Mouse (Mus musculus) embryonic facial prominence, embryonic 13.5 days (tissue): ENCODE results near the gene Zfyve27. TPM values are rescaled to one million over a fixed set of nuclear protein-coding genes. Genes with fewer than 3 reads are reported as not detected.

Experiments
- ATAC-seq: fragments of 200-750 bp; cut with Nextera tagmentation; 2 replicates; pipeline ENCODE4 v1.8.0; 2017; ENCODE audit warnings: low read depth; ENCODE audit not compliant: insufficient number of reproducible peaks, insufficient read depth, low FRiP score, low TSS enrichment
- H3K27ac ChIP-seq: fragments of 300-500 bp; sonication (generic); 2 replicates; pipeline ENCODE4 v1.5.1; 2015; ENCODE audit warnings: moderate library complexity, mild to moderate bottlenecking, inconsistent platforms
- H3K27me3 ChIP-seq: fragments of 300-500 bp; sonication (generic); 2 replicates; pipeline ENCODE4 v1.6.1; 2015; ENCODE audit warnings: mild to moderate bottlenecking, inconsistent platforms
- H3K36me3 ChIP-seq: fragments of 300-500 bp; sonication (generic); 2 replicates; pipeline ENCODE4 v1.6.1; 2015; ENCODE audit warnings: mild to moderate bottlenecking, inconsistent platforms
- H3K4me1 ChIP-seq: fragments of 300-500 bp; sonication (generic); 2 replicates; pipeline ENCODE4 v1.6.1; 2015; ENCODE audit warnings: inconsistent platforms
- H3K4me2 ChIP-seq: fragments of 300-500 bp; sonication (generic); 2 replicates; pipeline ENCODE4 v1.6.1; 2015; ENCODE audit warnings: moderate library complexity, mild to moderate bottlenecking, inconsistent platforms
- H3K4me3 ChIP-seq: fragments of 300-500 bp; sonication (generic); 2 replicates; pipeline ENCODE4 v1.5.1; 2015; ENCODE audit warnings: mild to moderate bottlenecking, inconsistent platforms
- H3K9ac ChIP-seq: fragments of 300-500 bp; sonication (generic); 2 replicates; pipeline ENCODE4 v1.6.1; 2015; ENCODE audit warnings: mild to moderate bottlenecking, inconsistent platforms
- H3K9me3 ChIP-seq: fragments of 300-500 bp; sonication (generic); 2 replicates; pipeline ENCODE4 v1.6.1; 2016; ENCODE audit warnings: inconsistent platforms
- WGBS: fragments of 180-500 bp; shearing (Covaris S2); methylation state at CpG from one replicate; pipeline ENCODE4 v1.1.7; 2015; ENCODE audit warnings: mixed read lengths; 5-methylcytosine and 5-hydroxymethylcytosine counted together
- polyA plus RNA-seq: library from polyadenylated mRNA; unstranded; fragments of >200 nt; fragmentation: Nextera tagmentation; extraction: Ambion mirVana; gene quantifications from 2 replicates; pipeline ENCODE4 v1.2.1, GENCODE M21; 2015

Gene Zfyve27
- polyA plus RNA-seq, 1 experiment from 2014 or later: 25.7 TPM

DNA sequence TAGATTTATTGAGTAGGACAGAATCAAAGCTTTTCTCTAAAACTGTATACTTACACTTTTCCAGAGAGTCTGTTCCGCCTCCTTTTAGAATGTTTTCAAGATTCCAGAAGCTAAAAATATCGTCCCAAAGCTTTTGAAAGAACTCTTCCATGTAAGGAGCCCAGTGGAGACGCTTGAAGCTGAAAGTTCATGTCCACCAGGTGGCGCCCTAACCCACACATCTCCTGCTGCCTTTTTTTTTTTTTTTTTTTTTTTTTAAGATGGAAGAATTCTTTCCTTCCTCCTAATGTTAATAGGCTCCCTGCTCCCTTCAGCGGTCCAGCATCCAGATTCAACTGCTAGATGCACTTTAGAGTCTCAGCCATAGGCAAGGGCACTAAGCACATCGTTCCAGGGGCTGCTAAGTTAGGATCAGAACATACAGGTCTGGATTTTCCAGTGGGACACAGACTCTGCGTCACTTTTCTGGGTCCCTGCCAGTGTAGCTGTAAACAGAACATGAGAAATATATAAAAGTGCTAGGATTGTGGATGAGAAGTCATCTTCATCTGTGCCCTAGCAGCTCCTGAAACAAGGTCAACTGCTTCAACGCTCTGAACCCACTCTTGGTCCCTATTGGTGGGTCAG is 19.1 kb upstream of the Zfyve27 start:
- no peak overlapping the region for H3K9ac ChIP-seq
- no peaks in the 10 kb centered on the region for H3K9me3 ChIP-seq
- ATAC-seq: no peak
- H3K4me2 ChIP-seq: no peak overlapping the region
- 0 out of 2 replicates have a peak overlapping the region, but pooled peaks have one; percentile 23 for H3K27ac ChIP-seq
- no peak overlapping the region for H3K4me3 ChIP-seq
- WGBS: 29% methylated on average over 8 of the region's 8 CpGs
- peaks cover 28% of the 10 kb centered on the region for H3K4me1 ChIP-seq
- H3K27me3 ChIP-seq: no peaks in the 10 kb centered on the region
- no peaks in the 10 kb centered on the region for H3K36me3 ChIP-seq

DNA sequence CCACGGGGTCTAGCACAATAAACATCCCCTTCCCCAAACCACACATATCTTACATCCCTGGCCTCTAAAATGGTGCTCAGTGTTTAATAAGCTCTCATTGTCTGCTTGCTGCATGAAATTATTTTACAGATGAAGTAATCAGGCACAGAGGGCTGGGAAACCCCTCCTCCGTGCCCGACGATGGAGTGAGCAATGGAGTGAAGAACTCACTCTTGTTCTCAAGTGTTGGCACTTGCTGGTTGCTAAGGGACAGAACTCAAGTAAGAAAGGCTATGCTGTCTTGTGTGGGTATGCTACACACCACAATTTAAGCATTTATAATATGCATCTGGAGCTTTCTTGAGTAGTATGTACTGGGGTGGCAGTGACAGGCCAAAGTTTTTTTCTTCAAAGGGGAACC is 18.5 kb upstream of the Zfyve27 start:
- no peak overlapping the region for H3K4me2 ChIP-seq
- H3K4me3 ChIP-seq: no peak overlapping the region
- ATAC-seq: no peak
- no peaks in the 10 kb centered on the region for H3K36me3 ChIP-seq
- no peaks in the 10 kb centered on the region for H3K27me3 ChIP-seq
- peaks cover 33% of the 10 kb centered on the region for H3K4me1 ChIP-seq
- H3K9ac ChIP-seq: no peak overlapping the region
- H3K27ac ChIP-seq: 0 out of 2 replicates have a peak overlapping the region, but pooled peaks have one; percentile 23
- 62% methylated on average over 4 of the region's 4 CpGs for WGBS
- H3K9me3 ChIP-seq: no peaks in the 10 kb centered on the region

DNA sequence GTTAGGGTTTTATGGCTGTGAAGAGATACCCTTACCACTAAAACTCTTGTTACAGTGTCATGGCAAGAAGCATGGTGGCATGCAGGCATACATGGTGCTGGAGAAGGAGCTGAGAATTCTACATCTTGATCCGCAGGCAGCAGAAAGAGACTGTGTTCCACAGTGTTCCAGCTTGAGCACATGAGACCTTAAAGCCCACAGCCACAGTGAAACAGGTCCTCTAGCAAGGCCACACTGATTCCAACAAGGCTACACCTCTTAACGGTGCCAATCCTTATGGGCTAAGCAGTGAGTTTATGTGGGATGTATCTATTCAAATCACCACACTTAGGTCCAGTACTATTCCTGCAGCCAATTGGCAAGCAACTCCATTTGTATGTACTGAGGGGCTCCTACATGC is 18.0 kb upstream of the Zfyve27 start:
- no peaks in the 10 kb centered on the region for H3K27me3 ChIP-seq
- no peaks in the 10 kb centered on the region for H3K9me3 ChIP-seq
- ATAC-seq: no peak
- H3K4me1 ChIP-seq: peaks cover 38% of the 10 kb centered on the region
- H3K36me3 ChIP-seq: peaks cover 3% of the 10 kb centered on the region; the same call in 1 of the 2 replicates
- H3K4me3 ChIP-seq: no peak overlapping the region
- H3K27ac ChIP-seq: no peak overlapping the region
- H3K4me2 ChIP-seq: no peak overlapping the region
- H3K9ac ChIP-seq: no peak overlapping the region
- WGBS: 91% methylated on average over 2 of the region's 2 CpGs

DNA sequence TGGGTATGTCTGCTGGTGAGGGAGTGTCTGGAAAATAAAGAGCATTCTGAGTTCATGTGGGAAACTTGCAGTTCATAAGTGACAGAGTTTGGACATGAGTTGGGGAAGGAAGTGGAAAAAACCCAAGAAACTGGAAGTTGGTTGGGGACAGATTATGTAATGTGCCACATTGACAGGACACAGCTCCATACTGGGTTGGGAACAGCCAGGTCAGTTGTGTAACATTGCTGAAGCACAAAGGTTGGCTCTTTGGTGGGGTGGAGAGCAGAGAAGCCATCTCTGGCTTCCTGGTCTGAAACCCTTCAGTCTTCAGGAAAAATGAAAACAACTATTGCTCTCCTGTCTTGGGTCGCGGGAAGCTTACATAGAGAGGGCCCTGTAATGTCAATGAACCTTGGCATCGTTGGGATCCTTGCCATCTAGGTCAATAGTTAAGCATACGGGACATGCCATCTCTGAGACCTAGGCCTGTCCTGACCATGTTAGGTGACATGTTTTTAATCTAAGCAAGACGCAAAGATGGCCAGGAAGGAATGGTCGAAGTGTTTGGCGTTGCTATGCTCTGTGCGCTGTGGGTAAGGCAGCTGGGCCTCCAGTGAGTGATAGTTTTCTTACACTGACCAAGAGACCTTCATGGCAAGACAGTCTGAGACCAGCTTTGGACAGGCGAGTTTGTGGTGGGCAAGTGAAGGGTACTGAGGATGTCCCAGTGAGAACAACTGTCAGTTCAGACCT is 17.3 kb upstream of the Zfyve27 start:
- Histone ChIP-seq H3K9ac (peak overlapping the region; percentile 95; the same call in 1 of the 2 replicates), H3K27me3 (no peaks in the 10 kb centered on the region), H3K4me1 (peaks cover 45% of the 10 kb centered on the region), H3K4me2 (peak overlapping the region; percentile 60), H3K4me3 (peak overlapping the region; percentile 84), H3K36me3 (peaks cover 11% of the 10 kb centered on the region), H3K27ac (peak overlapping the region; percentile 95), H3K9me3 (no peaks in the 10 kb centered on the region)
- no peak for ATAC-seq
- WGBS: 88% methylated on average over 9 of the region's 9 CpGs

DNA sequence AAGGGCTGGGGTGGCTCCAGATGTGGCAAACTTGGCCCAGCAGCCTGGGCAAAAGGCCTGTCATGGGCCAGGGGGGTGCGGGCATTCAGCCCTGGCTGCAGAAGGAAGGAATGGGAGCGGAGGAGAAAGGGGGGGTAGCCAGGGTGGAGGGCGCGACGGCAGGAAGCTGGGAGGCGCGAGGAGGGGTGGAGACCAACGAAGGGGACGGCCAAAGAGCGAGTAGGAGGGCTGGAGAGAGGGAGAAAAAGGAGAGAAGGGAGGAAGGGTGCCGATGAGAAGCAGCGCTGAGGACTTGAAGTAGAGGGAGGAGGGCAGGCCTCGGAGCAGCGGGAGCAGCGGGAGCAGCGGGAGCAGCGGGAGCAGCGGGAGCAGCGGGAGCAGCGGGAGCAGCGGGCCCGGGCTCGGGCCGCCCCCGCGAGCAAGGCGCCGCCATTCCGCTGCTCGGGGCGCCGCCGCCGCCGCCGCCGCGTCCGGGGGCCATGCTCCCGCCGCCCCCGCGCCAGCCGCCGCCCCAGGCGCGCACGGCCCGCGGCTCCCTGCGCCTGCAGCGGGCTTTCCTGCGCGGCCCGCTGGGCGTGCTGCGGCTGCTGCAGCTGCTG is 16.5 kb upstream of the Zfyve27 start, which contains the start of gene Marveld1:
Gene Marveld1, plus strand, starts transcription at position 231 of the 599 bp plus-strand sequence.
- Histone ChIP-seq H3K4me3 (peak within 1 kb of the TSS; percentile 84), H3K9ac (peak within 1 kb of the TSS; percentile 95), H3K4me2 (peak within 1 kb of the TSS; percentile 60), H3K27me3 (no peaks in the 10 kb centered on the region), H3K4me1 (peaks cover 54% of the 10 kb centered on the region), H3K27ac (peak within 1 kb of the TSS; percentile 95), H3K36me3 (peaks cover 13% of the 10 kb centered on the region), H3K9me3 (no peaks in the 10 kb centered on the region)
- ATAC-seq: peak; percentile 62; the same call in 1 of the 2 replicates
- WGBS: 1% methylated on average over 44 of the region's 57 CpGs

DNA sequence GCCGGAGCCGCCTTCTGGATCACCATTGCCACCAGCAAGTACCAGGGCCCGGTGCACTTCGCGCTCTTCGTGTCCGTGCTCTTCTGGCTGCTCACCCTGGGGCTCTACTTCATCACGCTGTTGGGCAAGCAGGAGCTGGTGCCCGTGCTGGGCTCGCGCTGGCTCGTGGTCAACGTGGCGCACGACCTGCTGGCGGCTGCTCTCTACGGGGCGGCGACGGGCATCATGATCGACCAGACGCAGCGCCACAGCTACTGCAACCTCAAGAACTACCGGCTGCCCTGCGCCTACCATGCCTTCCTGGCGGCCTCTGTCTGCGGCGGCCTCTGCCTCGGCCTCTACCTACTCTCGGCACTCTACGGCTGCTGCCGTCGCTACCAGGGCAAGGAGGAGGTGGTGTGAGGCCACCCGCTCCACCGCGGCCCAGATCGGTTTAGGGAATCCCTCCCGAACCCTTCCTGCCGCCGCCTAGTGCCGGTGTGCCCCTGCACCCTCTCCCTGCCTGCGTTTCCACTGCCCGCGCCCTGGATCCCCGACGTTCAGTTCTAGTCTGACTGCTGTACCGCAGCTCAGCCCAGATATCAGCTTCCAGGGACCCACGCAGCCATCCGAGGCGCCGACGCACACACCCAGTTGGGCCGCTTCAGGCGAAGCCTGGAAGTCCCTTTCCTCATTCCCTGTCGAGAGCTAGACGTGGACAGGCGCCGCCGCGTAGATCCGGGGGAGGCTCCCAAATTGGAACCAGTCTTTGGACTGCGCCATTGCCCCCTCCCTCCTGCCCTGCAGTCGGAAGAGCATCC is 15.8 kb upstream of the Zfyve27 start:
- H3K4me1 ChIP-seq: peaks cover 56% of the 10 kb centered on the region
- no peaks in the 10 kb centered on the region for H3K27me3 ChIP-seq
- peak overlapping the region; percentile 60 for H3K4me2 ChIP-seq
- ATAC-seq: peak; percentile 63
- no peaks in the 10 kb centered on the region for H3K9me3 ChIP-seq
- H3K36me3 ChIP-seq: peaks cover 13% of the 10 kb centered on the region
- H3K9ac ChIP-seq: peak overlapping the region; percentile 95
- peak overlapping the region; percentile 95 for H3K27ac ChIP-seq
- peak overlapping the region; percentile 84 for H3K4me3 ChIP-seq
- under 1% methylated on average over 63 of the region's 63 CpGs for WGBS

DNA sequence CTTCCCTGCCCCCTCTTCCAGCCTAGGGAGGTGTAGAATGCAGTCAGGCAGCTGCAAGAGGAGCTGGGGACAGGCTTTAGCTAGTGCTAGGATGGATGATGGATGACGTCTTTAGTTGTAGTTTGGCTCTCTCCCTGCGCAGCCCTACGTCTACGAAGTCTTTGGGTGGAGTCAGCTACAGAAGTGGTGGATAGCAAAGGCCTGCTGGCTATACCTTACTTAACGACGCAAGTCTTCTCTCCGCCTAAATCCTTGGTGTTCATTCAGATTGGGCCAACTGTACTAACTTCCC is 15.2 kb upstream of the Zfyve27 start:
- H3K9ac ChIP-seq: peak overlapping the region; percentile 95
- peak overlapping the region; percentile 95 for H3K27ac ChIP-seq
- peaks cover 13% of the 10 kb centered on the region for H3K36me3 ChIP-seq
- peak; percentile 22; the same call in 1 of the 2 replicates for ATAC-seq
- no peaks in the 10 kb centered on the region for H3K27me3 ChIP-seq
- peak overlapping the region; percentile 60 for H3K4me2 ChIP-seq
- peak overlapping the region; percentile 84 for H3K4me3 ChIP-seq
- H3K4me1 ChIP-seq: peaks cover 56% of the 10 kb centered on the region
- no peaks in the 10 kb centered on the region for H3K9me3 ChIP-seq
- 12% methylated on average over 7 of the region's 7 CpGs for WGBS

DNA sequence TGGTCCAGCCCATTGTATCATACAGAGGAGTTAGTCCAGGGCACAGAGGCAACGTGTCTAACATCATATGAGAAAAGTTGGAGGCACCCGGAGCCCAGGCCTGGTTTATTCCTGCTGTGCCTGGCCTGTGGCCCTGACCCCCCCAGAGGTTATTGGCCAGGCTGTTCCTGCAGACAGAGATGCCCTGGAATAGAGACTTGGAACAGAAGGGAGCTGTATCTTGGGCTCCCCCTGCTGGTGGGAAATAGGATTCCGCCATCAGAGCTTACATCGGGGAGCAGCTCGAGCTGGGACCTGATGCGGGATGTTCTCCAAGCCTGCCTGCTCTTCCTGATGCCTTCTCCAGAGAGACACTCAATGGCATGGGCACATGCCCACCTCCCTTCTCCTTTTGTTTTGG is 11.8 kb upstream of the Zfyve27 start:
- no peak for ATAC-seq
- 6% methylated on average over 6 of the region's 6 CpGs for WGBS
- Histone ChIP-seq H3K36me3 (peaks cover 13% of the 10 kb centered on the region), H3K4me1 (peaks cover 43% of the 10 kb centered on the region), H3K9me3 (no peaks in the 10 kb centered on the region), H3K27ac (0 out of 2 replicates have a peak overlapping the region, but pooled peaks have one; percentile 23), H3K9ac (no peak overlapping the region), H3K27me3 (no peaks in the 10 kb centered on the region), H3K4me3 (no peak overlapping the region), H3K4me2 (peak overlapping the region; percentile 5; the same call in 1 of the 2 replicates)

DNA sequence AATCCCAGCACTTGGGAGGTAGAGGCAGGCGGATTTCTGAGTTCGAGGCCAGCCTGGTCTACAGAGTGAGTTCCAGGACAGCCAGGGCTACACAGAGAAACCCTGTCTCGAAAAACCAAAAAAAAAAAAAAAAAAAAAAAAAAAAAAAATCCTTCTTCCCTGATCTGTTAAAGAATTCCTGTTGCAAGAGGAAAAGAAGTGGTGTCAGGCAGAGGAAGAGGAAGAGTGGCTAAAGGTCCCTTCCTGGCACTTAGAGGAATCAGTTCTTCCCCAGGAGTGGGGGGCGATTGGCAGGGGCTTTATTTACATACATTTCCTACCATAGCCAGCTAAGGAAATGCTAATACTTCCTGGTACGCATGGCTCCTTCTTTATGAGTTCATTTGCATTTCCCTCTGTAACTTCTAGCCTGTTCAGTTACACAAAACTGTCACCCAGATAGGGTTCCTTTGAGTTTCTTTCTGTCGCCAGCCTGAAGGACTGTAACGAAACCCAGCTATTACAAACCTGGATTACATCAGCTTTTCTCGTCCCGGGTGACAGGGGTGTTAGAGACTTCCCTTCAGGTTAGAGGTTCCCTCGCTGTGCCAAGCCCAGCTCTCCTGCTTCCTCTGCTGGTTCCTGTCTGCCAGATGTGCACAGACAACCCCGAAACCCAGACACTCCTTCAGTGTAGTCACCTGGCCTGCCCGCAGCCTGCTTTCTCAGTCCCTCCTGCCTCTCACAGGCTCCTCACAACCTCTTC is 6.1 kb upstream of the Zfyve27 start:
- 47% methylated on average over 12 of the region's 12 CpGs for WGBS

DNA sequence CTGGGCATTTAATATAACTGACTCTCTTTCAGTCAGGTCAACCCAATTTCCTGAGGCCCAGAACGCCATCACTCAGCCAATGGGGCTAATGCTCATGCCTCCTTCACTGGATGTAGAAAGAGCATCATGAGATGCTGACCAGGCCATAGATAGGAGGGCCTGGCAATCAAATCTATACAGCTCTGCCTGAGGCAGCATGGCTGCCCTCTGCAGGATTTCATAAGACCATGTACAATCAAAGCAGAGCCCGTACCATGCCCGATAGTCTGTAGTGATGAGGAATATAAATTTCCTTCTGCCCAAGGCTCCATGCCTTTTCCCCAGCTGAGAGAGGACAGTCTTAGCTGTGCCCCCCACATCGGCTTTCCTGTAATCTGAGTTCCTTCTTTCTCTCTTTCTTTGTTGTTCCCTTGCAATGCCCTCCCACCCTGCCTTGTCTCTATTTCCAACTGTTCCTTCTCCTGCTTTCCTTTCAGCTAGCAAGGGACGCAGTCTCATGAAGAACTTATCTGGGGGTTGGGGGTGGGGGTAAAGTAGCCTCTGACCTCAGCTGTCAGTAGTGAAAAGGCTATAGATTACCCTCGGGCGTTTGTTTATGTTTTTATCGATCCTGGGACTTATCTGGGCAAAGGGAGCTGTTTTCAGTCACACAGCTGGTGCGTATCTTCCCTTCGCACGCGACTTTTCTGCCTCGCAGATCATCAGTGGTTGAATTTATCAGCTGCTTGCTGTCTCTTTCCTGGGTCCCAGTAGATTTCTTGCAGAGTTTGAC is 5.3 kb upstream of the Zfyve27 start:
- Histone ChIP-seq H3K36me3 (no peaks in the 10 kb centered on the region), H3K4me1 (peaks cover 11% of the 10 kb centered on the region; the same call in 1 of the 2 replicates), H3K27ac (peak overlapping the region; percentile 62; the same call in 1 of the 2 replicates), H3K4me2 (no peak overlapping the region), H3K9ac (no peak overlapping the region), H3K4me3 (no peak overlapping the region), H3K9me3 (no peaks in the 10 kb centered on the region), H3K27me3 (no peaks in the 10 kb centered on the region)
- WGBS: 42% methylated on average over 13 of the region's 13 CpGs
- no peak for ATAC-seq

More for the DNA sequence above, 6.1 kb upstream of the Zfyve27 start:
- ATAC-seq: no peak
- H3K36me3 ChIP-seq: no peaks in the 10 kb centered on the region
- no peak overlapping the region for H3K4me2 ChIP-seq
- no peaks in the 10 kb centered on the region for H3K9me3 ChIP-seq
- no peak overlapping the region for H3K9ac ChIP-seq
- H3K27ac ChIP-seq: peak overlapping the region; percentile 62; the same call in 1 of the 2 replicates
- no peaks in the 10 kb centered on the region for H3K27me3 ChIP-seq
- H3K4me3 ChIP-seq: no peak overlapping the region
- H3K4me1 ChIP-seq: peaks cover 11% of the 10 kb centered on the region; the same call in 1 of the 2 replicates
